Mouse (Mus musculus): Measurements from ENCODE around the gene Trak2.
"Not testable (repeated sequence)": the region's sequence is repeated elsewhere in the genome, so short reads cannot be mapped to it uniquely, and the experiment has no call there.

The Trak2 gene

DNA sequence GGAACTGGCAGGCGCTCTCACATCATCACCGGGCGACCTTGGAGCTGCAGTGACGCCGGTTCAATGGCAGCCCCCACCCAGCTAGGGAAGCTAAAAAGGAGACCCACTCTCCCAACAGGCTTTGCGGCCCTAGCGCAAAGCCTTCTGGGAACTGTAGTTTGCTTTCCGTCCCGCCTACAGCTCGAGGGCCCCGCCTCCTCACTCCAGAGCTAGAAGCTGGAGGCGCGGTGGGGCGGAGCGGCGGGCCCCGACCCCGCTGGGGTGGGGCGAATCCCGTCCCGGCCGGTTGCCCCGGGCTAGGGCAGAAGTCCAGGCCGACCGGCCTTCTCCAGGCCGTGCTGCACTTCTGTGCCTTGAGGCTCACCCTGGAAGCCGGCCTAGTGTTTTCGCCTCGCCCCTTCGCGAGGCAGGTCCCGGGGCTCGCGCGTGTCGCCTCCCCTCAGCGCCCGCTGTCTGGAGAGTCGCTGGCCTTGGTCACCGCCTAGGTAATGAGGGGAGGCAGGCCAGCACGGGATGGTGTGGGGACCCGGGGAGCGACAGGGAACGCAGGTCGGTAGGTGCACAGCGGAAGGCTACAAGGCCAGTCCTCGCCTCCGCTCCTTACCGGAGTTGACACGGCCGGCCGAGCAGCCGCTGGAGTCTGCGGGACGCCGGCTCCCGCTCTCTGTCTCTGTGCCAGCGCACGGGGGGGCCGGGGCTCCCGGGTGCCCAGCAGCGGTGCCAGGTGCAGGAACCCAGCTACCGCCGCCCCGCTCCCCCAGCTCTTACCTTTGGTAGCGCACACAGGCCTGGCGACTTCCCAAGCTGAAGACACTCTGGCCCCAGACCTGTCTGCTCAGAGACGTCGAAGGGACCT lies at the start of gene Trak2, which contains the start of gene Stradb:
TSS of gene Trak2 (minus strand) at position 65 of the 856 bp plus-strand sequence.
TSS of gene Stradb (plus strand) at position 157 of the 856 bp plus-strand sequence.
- peak; percentile 95 for ATAC-seq (ENCODE audit: low TSS enrichment)

DNA sequence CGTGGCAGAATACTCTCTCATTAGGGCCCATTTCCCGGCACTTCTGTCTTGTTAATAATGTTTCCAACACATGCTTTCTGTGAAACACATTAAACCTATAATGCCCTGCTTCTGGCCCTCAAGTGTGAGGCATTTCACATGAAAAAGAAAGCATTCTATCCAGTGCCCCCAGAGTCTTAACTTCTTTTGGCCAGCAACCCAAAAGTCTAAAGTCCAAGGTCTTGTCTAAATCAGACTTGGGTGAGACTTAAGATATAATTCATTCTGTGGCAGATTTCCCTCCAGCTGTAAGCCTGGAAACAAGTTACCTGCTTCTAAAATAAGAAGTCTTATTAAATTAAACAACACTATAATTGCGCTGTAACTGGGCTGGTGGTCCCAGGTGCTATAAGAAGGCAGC lies 48.3 kb upstream of the Trak2 start:
- ATAC-seq (ENCODE audit: low TSS enrichment), result no peak

DNA sequence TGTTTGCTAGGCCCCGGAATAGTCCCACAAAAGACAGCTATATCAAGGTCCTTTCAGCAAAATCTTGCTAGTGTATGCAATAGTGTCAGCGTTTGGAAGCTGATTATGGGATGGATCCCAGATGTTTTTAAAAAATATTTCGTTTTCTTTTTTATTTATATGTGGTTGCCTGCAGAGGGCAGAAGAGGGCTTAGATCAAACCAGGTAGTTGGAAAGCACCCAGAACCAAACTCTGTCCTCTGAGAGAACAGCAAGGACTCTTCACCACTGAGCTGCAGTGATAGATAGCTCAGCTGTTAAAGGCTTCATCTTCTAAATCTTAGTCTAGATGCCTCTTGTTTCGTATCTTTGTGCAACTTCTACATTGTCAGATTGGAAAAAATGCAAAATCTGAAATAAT lies 36.0 kb upstream of the Trak2 start:
- no peak for ATAC-seq (ENCODE audit: low TSS enrichment)

DNA sequence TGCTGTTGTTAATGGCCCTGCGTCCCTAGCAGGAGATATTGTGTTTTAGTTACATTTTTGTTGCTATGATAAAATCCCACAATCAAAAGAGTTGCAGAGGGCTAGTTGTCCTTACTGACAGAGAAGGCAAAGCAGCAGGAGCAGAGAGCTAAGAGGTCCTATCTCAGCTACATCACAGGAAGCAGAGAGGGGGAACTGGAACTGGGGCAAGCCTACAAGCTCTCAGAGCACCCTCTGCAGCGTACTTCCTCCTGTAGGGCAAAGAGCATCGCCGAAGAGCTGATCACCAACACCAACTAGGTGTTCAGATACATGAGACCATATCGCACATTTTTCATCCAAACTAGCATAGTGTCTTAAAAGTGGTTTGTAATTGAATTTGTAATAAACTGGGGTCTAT lies 22.1 kb upstream of the Trak2 start:
- ATAC-seq (ENCODE audit: low TSS enrichment), result peak; percentile 60

DNA sequence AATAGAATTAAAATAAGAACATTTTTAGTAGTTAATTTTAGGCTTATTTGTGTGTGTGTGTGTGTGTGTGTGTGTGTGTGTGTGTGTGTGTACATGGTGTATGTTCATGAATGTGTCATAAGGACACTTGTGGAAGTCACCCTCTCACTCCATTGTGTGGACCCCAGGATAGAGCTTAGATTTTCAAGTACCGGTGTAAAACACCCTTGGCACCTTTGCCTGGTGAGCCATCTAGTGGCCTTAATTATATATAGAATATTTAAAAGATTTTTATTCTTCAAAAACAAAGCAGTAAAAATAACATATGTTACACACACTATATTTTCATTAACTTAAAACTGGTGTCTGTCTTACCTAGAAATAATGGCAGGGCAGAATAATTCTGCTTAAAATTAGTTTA lies 20.5 kb upstream of the Trak2 start:
- no peak for ATAC-seq (ENCODE audit: low TSS enrichment)

DNA sequence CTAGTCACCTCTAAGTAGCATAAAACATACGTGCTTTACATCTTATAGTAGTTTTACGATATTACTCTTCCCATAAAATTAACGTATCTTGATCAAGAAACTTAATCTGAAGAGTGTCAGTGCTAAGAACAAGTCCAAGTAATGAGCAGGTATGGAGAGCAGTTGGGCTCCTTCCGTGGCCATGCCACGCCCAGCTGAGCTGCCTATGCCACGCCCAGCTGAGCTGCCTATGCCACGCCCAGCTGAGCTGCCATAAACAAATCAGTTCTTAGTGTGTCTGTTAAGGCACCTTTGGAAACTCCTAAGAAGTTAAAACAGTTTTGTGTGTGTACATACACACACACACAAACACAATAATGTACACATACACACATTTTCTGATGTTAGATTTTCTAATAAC lies 19.9 kb upstream of the Trak2 start:
- no peak for ATAC-seq (ENCODE audit: low TSS enrichment)

DNA sequence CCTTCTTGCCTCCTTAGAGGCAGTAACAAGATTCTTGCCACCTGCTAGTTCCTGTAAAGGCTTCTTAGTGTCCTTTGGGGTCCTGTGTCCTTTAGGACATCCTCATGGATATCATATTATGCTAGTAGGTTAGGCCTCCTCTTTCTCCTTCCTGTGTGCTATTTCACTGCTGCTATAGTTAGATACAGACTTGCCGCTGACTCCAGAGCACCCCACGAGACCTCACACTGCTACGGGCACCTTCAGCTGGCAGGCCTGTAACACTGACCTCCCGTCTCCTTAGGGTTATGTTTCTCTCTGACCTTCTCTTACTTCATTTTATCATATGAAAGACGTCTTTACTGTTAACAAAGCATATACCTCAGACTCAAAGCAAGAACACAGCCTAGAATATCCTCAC lies 11.4 kb upstream of the Trak2 start:
- ATAC-seq (ENCODE audit: low TSS enrichment), result peak; percentile 70

DNA sequence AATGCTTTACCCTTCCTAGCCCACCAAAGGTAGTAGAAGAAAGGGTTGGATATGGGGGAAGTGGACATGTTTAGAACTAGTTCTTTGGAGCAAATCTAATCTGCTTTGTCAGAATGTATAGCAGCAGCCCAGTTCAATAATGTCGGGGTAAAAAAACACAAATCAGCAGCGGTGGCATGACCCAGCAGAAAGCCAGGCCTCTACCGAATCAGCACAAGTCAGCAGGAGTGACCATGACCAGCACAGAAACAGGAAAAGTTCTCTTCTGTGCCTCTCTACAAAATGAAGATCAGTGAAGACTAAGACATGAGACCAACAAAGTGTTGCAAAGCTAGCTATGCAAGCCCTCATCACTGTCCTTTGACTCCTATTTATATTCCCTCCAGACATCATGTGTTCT lies 9.0 kb upstream of the Trak2 start:
- no peak for ATAC-seq (ENCODE audit: low TSS enrichment)

DNA sequence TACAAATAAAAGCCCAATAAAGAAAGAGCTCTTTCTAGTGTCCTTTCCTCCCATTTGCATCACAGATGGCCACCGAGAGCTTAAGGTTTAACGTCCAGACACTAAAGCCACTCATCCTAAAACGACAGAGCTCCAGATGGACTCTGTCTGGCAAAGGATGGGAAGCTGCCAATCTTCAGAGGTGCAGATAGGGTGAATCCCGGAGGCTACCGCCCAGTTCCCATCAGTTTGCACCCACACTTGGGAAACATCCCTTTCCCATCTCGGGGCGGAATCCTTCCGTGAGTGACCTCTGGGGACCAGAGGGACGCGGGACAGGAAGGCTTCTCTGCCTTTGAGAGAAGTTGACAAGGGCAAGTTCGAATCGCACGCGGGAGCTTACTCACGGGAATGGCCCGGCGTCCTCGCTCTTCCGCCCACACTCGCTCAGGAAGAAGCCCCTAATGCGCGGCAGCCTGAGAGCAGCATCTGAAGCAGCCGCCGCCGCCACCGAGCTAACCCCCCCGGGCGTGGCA lies 322 bp downstream of the Trak2 start:
- peak; percentile 40 for ATAC-seq (ENCODE audit: low TSS enrichment)

DNA sequence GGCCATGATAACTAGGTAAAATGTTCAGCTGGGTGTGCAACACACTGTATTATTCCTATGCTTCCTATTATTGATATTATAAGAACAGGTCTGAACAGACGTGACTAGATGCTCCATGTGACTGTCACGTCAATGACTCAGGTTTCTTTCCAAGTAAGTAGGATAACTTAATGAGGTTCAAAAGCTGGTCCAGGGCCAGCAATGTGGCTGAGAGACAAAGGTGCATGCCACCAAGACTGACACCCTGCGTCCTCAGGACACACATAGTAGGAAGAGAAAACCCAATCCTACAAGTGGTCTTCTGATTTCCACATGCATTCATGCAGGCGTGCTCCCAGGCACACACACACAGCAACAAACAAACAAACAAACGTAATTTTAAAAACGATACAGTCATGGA lies 2.1 kb downstream of the Trak2 start:
- ATAC-seq (ENCODE audit: low TSS enrichment), result no peak

DNA sequence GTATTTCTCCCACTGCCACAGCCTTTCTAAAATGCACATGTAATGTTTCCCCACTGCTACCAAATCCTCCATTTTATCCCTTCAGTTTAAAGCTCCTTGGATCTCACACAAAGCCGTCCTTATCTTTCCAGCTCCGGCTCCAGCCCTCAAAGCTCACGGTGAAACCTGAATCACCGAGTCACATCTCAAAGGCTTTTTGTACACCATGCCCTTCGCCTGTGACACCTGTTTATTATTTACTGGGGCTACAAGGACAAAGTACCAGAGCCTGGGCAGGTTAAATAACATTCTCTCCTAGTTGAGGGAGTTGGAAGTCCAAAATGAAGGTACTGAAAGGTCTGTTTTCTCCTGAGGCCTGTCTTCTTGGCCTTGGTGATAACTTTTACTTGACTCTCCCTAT lies 3.2 kb downstream of the Trak2 start:
- ATAC-seq (ENCODE audit: low TSS enrichment), result no peak

DNA sequence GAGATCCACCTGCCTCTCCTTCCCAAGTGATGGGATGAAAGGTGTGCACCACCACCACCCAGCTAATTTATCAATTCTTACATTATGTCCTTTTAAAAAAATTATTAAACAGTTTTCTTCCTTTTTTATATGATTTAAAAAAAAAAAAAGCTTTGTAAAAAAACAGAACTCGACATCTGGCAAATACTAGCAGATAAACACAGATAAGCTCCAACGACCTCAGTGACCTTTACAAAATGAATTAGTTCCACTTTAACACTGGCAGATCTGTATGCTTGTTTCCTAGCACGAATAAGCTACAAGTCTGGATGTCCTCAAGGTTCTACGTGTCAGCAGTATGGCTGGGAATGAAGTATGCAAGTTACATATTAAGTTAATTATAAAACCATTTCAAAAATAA lies 5.7 kb downstream of the Trak2 start:
- ATAC-seq (ENCODE audit: low TSS enrichment), result no peak

DNA sequence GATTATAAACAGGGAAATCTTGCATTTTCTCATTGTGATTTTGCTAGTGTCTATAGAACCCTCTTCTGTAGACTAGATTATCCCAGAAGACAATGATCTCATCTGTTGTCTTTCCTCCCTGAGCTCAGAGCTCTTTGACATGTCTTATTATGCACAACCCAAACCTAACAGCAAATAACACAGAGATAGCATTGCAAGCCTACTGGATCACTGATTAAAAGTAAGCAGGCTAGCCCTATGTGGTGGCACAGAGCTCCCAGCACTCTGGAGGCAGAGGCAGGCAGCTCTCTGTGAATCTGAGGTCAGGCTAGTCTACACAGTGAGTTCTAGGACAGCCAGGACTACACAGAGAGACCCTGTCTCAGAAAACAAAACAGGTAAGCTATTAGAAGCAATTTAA lies 10.4 kb downstream of the Trak2 start:
- ATAC-seq (ENCODE audit: low TSS enrichment), result no peak

DNA sequence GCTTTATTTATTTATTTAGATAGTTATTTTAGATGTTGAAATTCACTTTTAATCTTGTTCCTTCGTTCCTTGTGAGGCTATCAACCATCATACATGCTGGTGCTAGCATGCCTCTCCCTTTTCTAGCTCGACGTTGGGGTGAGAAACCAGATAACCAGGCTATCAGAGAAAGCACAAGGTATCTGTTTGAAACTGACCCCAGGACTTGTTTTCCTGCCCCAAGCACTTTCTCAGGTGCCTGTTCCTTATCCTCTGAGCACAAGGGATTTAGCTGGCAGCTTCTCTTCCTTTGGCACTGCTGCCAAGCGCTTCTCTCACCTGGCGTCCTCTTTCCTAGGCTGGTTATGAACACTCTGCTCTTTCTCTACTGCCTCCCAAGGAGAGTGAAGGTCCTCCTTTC lies 10.8 kb downstream of the Trak2 start:
- ATAC-seq (ENCODE audit: low TSS enrichment), result no peak

DNA sequence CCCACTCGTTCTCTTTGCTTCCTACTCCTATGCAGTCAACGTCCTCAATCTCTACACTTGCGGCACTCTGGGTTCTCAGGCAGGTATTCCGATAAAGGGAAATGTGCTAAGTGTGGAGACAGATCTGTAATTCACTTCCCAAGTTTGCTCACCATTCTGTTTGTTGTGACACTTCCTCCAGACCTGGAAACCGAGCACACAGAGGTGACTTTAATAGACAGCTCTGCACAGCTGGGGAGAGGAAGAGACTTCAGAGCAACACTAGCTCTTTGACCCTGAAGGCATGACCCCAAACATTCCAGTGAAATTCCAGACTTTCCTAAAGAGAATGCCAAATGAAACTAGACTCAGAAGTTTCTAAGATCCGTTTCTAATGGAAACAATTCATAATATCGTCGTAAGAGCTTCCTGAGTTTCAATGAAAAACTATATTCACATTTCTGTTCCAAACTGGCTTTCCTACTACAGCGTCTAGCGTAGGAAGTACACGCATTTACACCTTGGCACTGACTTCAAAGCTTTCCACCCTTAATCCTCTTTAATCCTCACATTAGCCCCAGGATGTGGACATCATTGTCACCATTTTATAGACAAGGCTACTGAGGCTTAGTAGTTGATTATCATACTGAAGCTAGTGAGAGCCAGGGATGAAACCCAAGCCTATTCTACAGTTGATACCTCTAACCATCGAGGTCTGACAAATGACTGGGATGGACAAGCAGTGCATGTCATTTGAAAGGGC lies 11.9 kb downstream of the Trak2 start:
- ATAC-seq (ENCODE audit: low TSS enrichment), result no peak; the same call in 1 of the 2 replicates

DNA sequence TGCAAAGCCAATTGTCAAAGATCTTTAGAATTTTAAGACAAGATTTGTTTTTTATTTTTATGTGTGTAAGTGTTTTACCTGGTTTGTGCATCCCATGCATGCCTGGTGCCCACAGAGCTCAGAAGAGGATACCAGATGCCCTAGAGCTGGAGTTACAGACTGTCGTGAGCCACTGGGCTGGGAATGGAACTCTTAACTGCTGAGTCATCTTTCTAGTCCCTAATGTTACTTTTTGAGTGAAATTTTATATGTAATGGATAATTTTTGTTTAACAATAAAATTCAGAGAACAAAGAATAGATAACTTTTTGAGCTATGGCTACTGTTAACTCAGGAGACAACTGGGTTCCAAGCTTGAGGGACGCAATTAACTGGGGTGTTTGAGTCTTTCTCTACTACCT lies 13.5 kb downstream of the Trak2 start:
- ATAC-seq (ENCODE audit: low TSS enrichment), result no peak

DNA sequence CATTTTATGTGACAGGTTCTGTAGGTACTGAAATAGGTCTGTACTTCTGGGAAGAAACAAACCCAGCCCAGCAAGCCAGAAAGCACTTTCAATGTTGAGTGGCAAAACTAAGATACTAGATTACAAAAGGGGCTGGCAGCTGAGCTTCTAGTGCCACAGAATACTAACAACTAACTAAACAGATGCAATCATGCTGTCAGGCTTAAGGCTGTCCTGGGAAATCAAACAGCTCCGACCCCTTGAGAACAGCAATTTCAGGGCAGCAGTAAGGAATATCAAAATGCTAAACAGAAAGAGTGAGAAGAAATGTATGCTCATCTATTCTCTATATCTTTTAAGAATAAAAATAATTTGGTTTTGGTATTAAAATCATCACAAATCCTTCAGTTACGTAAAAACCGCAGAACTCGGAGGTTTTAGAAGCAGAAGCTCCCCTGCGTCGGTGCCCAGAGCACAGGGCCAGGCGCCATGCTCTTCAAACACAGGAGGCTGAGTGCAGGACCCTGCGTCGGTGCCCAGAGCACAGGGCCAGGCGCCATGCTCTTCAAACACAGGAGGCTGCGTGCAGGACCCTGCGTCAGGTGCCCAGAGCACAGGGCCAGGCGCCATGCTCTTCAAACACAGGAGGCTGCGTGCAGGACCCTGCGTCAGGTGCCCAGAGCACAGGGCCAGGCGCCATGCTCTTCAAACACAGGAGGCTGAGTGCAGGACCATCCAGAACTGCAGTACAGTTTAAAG lies 14.3 kb downstream of the Trak2 start:
- not testable (repeated sequence) for ATAC-seq (ENCODE audit: low TSS enrichment)

DNA sequence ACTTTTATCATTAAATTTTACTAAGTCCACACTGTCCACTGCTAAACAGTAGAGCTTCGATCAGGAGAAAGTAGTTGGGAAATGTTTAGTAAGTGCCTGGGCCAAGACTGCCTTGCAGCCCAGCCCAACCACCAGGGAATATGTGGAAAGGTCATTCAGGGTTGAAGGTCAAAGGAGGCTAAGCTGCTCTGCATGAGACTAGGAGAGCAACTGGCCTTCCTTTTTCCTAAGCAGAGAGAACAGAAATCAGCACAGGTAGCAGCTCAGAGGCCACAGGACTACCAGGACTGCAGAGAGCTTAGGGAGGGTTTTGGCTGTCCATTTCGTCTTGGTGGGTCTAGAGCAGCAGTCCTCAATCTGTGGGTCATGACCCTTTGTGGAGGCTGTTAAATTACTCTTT lies 15.3 kb downstream of the Trak2 start:
- ATAC-seq (ENCODE audit: low TSS enrichment), result no peak

DNA sequence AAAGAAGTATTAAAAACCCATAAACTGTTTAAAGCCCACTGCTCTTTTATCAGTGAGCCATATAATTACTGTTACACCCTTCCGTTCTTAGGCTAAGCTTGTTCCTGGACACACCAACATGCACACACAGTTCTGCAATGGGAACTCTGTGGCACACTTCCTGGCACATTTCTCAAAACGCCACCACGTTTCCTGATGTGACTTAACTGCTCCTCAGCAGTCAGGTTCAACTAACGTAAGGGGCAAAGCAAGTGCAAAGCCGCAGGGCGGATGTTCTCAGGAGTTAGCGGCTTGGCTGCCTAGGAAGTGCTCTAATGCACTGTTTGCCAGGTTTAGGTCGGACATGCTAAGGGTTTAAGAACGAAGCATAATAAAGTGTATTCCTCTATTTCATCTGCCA lies 17.0 kb downstream of the Trak2 start:
- no peak for ATAC-seq (ENCODE audit: low TSS enrichment)

DNA sequence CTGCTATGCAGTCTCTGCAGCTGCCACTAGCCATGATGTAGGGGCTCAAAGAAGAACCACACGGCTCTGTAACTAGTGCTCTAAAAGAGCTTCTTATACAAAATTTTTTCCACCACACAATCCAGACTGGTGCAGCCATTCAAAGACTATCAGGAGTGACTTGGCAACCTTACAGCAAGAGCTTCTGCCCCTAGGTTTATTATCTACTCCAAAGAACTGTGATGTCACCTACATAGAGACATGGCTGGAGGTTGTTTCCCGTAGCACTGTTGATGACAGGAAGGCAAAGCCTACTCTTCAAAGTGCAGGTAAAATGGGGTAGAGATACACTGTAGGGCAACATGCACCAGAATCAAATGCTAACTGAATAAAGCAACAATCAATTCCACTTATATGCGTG lies 17.5 kb downstream of the Trak2 start:
- ATAC-seq (ENCODE audit: low TSS enrichment), result no peak

DNA sequence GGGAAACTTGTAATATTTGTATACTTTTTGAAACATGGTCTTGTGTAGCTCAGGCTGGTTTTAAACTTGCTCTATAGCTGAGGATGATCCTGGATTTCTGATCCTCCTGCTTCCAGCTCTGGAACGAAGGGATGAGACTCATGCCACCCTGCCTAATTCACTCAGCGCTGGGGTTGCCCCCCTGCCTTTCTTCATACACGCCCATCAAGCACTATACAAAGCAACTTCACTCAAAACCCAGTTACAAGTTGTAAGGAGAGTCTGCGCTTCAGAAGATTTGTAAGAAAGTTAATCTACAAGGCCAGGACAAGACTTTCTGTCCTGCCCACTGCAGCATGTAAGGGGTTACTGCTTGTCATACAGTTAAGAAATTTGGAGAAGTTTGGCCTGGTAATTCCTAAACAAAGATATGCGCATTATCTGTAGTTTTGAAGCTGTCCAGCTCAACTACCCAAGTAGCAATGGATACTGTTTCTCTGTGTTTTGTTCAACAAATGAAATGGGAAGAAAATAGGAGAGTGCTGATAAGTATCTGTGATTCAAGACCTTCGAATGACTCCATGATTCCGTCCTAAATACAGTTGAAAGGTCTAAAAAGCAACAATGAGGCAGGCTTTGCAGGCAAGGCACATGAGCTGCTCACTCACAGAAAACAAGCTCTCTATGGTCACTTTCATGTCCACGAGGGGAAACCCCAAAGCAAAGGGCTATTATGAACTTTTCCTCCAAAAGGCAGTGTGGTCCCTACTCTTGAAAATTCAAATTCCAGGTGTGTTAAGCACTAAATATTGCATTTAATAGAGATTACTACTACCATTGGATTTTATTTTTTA lies 18.4 kb downstream of the Trak2 start:
- ATAC-seq (ENCODE audit: low TSS enrichment), result no peak
